Mouse (Mus musculus) monocyte, adult 59 days (primary cell): ENCODE measurements around the gene Ly6f. TPM values are rescaled to one million over a fixed set of nuclear protein-coding genes. Genes with fewer than 3 reads are reported as not detected.

ENCODE experiments used
- total RNA-seq, 2 experiments: library from RNA; stranded (reverse); gene quantifications; one replicate each; pipeline ENCODE4 v1.2.4; 2023

Ly6f gene
- total RNA-seq: not detected

DNA sequence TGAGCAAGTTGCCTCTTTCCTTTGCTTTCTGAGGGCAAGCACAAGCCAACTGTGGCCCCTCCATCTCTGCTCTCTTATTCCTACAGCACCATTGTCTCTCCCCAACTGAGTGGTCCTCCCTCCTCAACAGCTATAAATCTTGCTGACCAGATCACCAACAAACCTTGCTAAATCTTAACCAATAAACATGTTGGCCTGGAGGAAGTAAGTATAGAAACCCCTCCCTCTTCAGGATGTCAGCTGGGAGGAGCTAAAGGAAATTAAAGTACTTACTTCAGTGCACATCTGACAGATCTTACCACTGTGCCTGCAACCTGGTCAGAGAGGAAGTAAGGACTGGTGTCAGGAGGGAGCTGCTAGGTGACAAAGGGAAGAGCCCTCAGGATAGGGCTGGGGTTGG lies at the start of gene Ly6f:
TSS of gene Ly6f (plus strand) at position 301 of the 400 bp plus-strand sequence.

Other genes starting within 250 kb of the Ly6f start
- gene Ly6c1, start 219.6 kb upstream of the Ly6f start, total RNA-seq: 1 to 10 TPM; 2.2 to 2.5 TPM
- gene Ly6c2, start 156.5 kb upstream of the Ly6f start, total RNA-seq: 100 to 1,000 TPM; 206 to 381 TPM
- not detected for gene Ly6g, start 113.2 kb upstream of the Ly6f start, total RNA-seq
- gene BC025446, start 52.0 kb upstream of the Ly6f start, total RNA-seq: not detected